Mouse (Mus musculus) liver, embryonic 11.5 days (tissue): ENCODE measurements around the gene Gm10985. TPM values are rescaled to one million over a fixed set of nuclear protein-coding genes. Genes with fewer than 3 reads are reported as not detected.

Experiments used
- ATAC-seq: fragments of 200-750 bp; cut with Nextera tagmentation; replicated peaks from 2 replicates; pipeline ENCODE4 v1.8.0; 2017; ENCODE audit warnings: moderate number of reproducible peaks, mild to moderate bottlenecking, moderate TSS enrichment, moderate library complexity; ENCODE audit not compliant: low FRiP score
- DNase-seq: peaks from one replicate; pipeline ENCODE4 v3.0.0-alpha.2; 2017; ENCODE audit warnings: low spot score
- H3K27ac ChIP-seq: fragments of 300-500 bp; sonication (generic); 2 replicates; pipeline ENCODE4 v1.5.1; 2014; ENCODE audit warnings: mild to moderate bottlenecking, low read depth, low read length, control low read depth
- H3K27me3 ChIP-seq: fragments of 300-500 bp; sonication (generic); replicated peaks from 2 replicates; pipeline ENCODE4 v1.6.1; 2014; ENCODE audit warnings: low read length, mixed read lengths; ENCODE audit not compliant: control insufficient read depth, insufficient read depth
- H3K36me3 ChIP-seq: fragments of 300-500 bp; sonication (generic); 2 replicates; pipeline ENCODE4 v1.6.1; 2014; ENCODE audit warnings: mild to moderate bottlenecking, low read length, moderate library complexity, mixed read lengths; ENCODE audit not compliant: control insufficient read depth, insufficient read depth
- H3K4me1 ChIP-seq: fragments of 300-500 bp; sonication (generic); replicated peaks from 2 replicates; pipeline ENCODE4 v1.6.1; 2014; ENCODE audit warnings: low read length, mixed read lengths; ENCODE audit not compliant: control insufficient read depth, insufficient read depth
- H3K4me2 ChIP-seq: fragments of 300-500 bp; sonication (generic); 2 replicates; pipeline ENCODE4 v1.6.1; 2014; ENCODE audit warnings: mild to moderate bottlenecking, control low read depth, moderate library complexity
- H3K4me3 ChIP-seq: fragments of 300-500 bp; sonication (generic); 2 replicates; pipeline ENCODE4 v1.5.1; 2014; ENCODE audit warnings: low read depth, low read length, control low read depth
- H3K9ac ChIP-seq: fragments of 300-500 bp; sonication (generic); 2 replicates; pipeline ENCODE4 v1.6.1; 2014; ENCODE audit warnings: low read depth, low read length, control low read depth
- H3K9me3 ChIP-seq: fragments of 300-500 bp; sonication (generic); 2 replicates; pipeline ENCODE4 v1.6.1; 2016; ENCODE audit warnings: low read length, inconsistent platforms, mixed read lengths; ENCODE audit not compliant: control insufficient read depth
- WGBS: fragments of 180-500 bp; shearing (Covaris S2); extraction: QIAGEN DNeasy Blood & Tissue Kit; methylation state at CpG from one replicate; pipeline ENCODE4 v1.1.7; 2014; 5-methylcytosine and 5-hydroxymethylcytosine counted together
- polyA plus RNA-seq: library from polyadenylated mRNA; unstranded; fragments of >200 nt; fragmentation: Nextera tagmentation; extraction: Ambion mirVana; gene quantifications from 2 replicates; pipeline ENCODE4 v1.2.1, GENCODE M21; 2014

The Gm10985 gene
- polyA plus RNA-seq: not detected in 2 replicates

- Histone ChIP-seq H3K4me2 (no peak within 1 kb of the TSS), H3K9ac (no peak within 1 kb of the TSS), H3K4me1 (no peaks in the 10 kb centered on the region), H3K27me3 (no peaks in the 10 kb centered on the region), H3K4me3 (no peak within 1 kb of the TSS), H3K27ac (no peak within 1 kb of the TSS), H3K36me3 (no peaks in the 10 kb centered on the region), H3K9me3 (no peaks in the 10 kb centered on the region)
- DNase-seq (no peak), ATAC-seq (no peak)
- whole genome bisulfite sequencing: 66% methylated on average over 2 of the region's 2 CpGs
These were observed at the start of gene Gm10985 for GRCm38 (mm10) chr3:53844786-53845185. Gm10985 (plus strand) TSS chr3:53845086.

- H3K4me3 ChIP-seq: no peak overlapping the region
- no peaks in the 10 kb centered on the region for H3K9me3 ChIP-seq
- H3K9ac ChIP-seq: no peak overlapping the region
- WGBS: 91% methylated on average over 1 of the region's 1 CpGs
- H3K27me3 ChIP-seq: no peaks in the 10 kb centered on the region
- no peaks in the 10 kb centered on the region for H3K4me1 ChIP-seq
- no peak for ATAC-seq
- no peak overlapping the region for H3K4me2 ChIP-seq
- no peaks in the 10 kb centered on the region for H3K36me3 ChIP-seq
- no peak overlapping the region for H3K27ac ChIP-seq
- DNase-seq: no peak
These were observed 48.0 kb upstream of the Gm10985 start for GRCm38 (mm10) chr3:53796933-53797332.

DNA sequence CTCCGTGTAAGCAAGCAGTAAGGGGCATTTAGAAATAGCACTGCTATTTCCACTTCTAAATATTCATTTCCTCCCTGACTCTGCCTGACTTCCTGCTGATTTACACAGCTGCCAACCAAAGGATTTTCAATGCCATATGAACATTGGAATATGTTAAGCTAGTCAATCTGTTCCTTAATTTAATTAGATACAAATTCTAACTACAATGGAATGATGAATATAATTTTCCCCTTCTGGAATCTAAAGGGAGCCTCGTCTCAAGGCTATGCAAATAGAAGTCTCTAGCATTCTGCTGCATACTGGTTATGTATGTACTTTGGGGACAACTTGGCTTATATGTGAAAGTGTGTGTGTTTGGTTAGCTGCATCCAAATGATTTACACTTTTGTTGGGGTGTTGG, 45.2 kb upstream of the Gm10985 start:
- Histone ChIP-seq H3K27me3 (no peaks in the 10 kb centered on the region), H3K4me3 (no peak overlapping the region), H3K36me3 (no peaks in the 10 kb centered on the region), H3K27ac (no peak overlapping the region), H3K4me2 (no peak overlapping the region), H3K4me1 (no peaks in the 10 kb centered on the region), H3K9ac (no peak overlapping the region), H3K9me3 (no peaks in the 10 kb centered on the region)
- no peak for DNase-seq
- no peak for ATAC-seq
- WGBS: 63% methylated on average over 2 of the region's 2 CpGs

DNA sequence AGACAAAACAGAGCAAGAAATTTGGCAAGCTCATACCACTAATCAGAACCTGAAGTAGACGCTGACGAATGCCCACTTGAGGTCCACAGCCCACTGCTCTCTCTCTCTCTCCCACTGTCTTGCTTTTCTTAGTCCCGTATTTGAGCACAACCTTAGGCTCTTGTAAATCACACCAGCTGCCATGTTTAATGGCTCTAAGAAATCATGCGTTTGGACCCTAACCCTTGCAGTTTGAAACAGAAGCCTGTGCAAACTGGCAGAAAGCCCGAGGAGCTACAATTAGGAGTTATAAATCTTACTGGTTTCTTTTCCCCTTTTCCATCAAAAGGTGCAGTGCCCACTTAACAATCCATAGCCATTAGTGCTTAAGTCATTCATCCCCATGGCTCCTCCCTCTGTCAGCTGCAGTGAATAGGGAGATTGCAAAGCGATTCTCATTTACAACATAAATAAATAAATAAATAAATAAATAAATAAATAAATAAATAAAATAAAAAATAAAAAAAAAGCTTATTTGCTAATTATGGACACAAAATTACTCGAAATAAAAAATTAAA, 31.4 kb upstream of the Gm10985 start:
- H3K27ac ChIP-seq: no peak overlapping the region
- no peak overlapping the region for H3K9ac ChIP-seq
- H3K9me3 ChIP-seq: no peaks in the 10 kb centered on the region
- H3K36me3 ChIP-seq: no peaks in the 10 kb centered on the region
- WGBS: 73% methylated on average over 7 of the region's 7 CpGs
- no peak for ATAC-seq
- DNase-seq: no peak
- no peaks in the 10 kb centered on the region for H3K27me3 ChIP-seq
- no peak overlapping the region for H3K4me2 ChIP-seq
- no peaks in the 10 kb centered on the region for H3K4me1 ChIP-seq
- no peak overlapping the region for H3K4me3 ChIP-seq

DNA sequence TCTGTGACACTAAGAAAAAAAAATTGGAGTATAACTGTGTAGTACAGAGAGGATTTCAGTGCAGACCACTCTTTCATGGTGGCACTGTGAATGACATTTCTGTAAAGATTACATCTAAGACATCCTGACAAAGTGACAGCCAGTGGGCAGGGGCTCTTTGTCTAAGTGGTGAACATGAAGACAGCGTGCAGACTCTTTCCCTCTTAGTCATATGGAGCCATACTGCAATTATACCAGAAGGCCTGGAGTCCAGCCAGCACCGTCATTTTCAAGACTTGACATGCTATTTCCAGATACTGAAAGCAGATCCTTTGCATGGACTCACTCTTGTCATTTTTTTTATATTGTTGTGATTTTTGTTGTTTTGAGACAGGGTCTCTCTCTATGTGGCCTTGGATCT, 10.6 kb upstream of the Gm10985 start:
- Histone ChIP-seq H3K9me3 (no peaks in the 10 kb centered on the region), H3K4me3 (no peak overlapping the region), H3K27me3 (no peaks in the 10 kb centered on the region), H3K36me3 (no peaks in the 10 kb centered on the region), H3K27ac (no peak overlapping the region), H3K4me1 (no peaks in the 10 kb centered on the region), H3K4me2 (no peak overlapping the region), H3K9ac (no peak overlapping the region)
- no peak for ATAC-seq
- DNase-seq: no peak
- 80% methylated on average over 2 of the region's 2 CpGs for WGBS

DNA sequence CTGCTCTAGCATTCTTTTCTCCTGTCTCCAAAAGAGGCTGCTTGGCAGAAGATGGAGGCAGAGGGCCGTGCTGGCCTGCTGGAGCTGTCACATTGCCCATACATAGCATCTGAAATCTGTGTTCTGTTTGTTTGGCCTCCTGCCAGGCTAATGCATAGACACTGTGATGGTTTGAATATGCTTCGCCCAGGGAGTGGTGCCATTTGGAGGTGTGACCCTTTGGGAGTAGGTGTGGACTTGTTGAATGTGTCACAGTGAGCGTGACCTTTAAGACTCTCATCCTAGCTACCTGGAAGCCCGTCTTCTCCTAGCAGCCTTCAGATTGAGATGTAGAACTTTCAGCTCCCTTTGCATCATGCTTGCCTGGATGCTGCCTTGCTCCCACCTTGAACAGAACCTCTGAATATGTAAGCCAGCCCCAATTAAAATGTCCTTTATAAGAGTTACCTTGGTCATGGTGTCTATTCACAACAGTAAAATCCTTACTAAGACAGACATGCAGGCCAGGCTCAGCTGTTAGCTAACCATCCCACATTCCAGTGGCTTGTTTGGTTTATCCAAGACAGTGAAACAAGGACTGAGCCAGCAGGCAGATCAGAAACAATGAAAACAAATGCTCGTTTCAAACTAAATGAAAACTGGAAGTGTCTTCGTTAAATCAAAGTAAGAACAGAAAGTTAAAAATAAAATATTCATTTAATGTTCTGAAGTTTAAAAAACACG, 1.5 kb downstream of the Gm10985 start:
- WGBS: 72% methylated on average over 7 of the region's 7 CpGs
- Histone ChIP-seq H3K4me3 (no peak overlapping the region), H3K9me3 (no peaks in the 10 kb centered on the region), H3K9ac (no peak overlapping the region), H3K4me1 (no peaks in the 10 kb centered on the region), H3K27me3 (no peaks in the 10 kb centered on the region), H3K36me3 (no peaks in the 10 kb centered on the region), H3K4me2 (no peak overlapping the region), H3K27ac (no peak overlapping the region)
- ATAC-seq: no peak
- DNase-seq: no peak

- WGBS: 84% methylated on average over 4 of the region's 4 CpGs
- Histone ChIP-seq H3K9me3 (no peaks in the 10 kb centered on the region), H3K9ac (no peak overlapping the region), H3K4me2 (no peak overlapping the region), H3K4me1 (no peaks in the 10 kb centered on the region), H3K27ac (no peak overlapping the region), H3K27me3 (no peaks in the 10 kb centered on the region), H3K36me3 (no peaks in the 10 kb centered on the region), H3K4me3 (no peak overlapping the region)
- DNase-seq (no peak), ATAC-seq (no peak)
These were observed 2.8 kb downstream of the Gm10985 start for GRCm38 (mm10) chr3:53847726-53848125.

DNA sequence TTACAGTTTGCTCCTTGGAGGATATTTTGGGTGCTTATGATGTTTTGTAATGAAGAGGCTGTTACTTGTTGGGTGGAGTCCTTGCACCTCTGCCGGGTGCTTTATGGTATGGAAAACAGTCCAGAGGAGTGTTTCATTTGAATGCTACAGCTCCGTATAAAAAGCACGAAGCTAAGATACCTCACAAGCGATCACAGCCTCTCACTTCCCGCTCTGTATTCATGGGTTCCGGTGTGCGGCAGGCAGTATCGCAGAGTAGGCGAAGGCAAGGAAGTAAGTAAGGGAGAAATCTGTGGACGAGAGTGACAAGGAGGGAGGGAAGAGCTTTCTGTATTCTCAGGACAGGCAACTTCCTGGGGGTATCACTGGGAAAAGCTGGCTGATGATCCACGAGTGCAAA, 3.4 kb downstream of the Gm10985 start:
- Histone ChIP-seq H3K4me2 (no peak overlapping the region), H3K4me3 (no peak overlapping the region), H3K9me3 (no peaks in the 10 kb centered on the region), H3K9ac (no peak overlapping the region), H3K36me3 (no peaks in the 10 kb centered on the region), H3K27ac (no peak overlapping the region), H3K27me3 (no peaks in the 10 kb centered on the region), H3K4me1 (no peaks in the 10 kb centered on the region)
- WGBS: 77% methylated on average over 11 of the region's 11 CpGs
- ATAC-seq: no peak
- DNase-seq: no peak

DNA sequence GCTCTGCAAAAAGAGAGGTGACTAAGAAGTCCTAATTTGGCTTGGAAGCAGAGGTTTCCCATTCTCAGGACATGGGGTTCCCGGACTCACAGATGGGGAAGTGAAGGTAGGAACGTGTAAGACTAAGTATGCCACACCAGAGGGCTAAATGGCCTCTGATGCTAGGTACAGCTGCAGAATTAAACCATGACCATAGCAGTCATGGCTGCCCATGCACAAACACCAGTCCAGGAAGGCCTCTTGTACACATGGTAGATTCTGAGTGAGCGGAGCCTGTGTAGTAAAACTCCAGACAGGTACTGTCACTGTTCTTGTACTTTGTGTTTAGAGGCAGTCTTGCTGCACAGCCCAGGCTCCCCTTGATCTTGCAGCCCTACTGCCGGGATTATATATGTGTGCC, 9.4 kb downstream of the Gm10985 start:
- peaks cover 7% of the 10 kb centered on the region; the same call in 1 of the 2 replicates for H3K36me3 ChIP-seq
- no peak overlapping the region for H3K27ac ChIP-seq
- H3K9me3 ChIP-seq: no peaks in the 10 kb centered on the region
- ATAC-seq: no peak
- no peaks in the 10 kb centered on the region for H3K27me3 ChIP-seq
- DNase-seq: no peak
- no peak overlapping the region for H3K4me2 ChIP-seq
- H3K9ac ChIP-seq: no peak overlapping the region
- H3K4me1 ChIP-seq: no peaks in the 10 kb centered on the region
- 89% methylated on average over 4 of the region's 4 CpGs for WGBS
- no peak overlapping the region for H3K4me3 ChIP-seq
